Mouse (Mus musculus): Measurements from ENCODE around the gene Ccdc110.

DNA sequence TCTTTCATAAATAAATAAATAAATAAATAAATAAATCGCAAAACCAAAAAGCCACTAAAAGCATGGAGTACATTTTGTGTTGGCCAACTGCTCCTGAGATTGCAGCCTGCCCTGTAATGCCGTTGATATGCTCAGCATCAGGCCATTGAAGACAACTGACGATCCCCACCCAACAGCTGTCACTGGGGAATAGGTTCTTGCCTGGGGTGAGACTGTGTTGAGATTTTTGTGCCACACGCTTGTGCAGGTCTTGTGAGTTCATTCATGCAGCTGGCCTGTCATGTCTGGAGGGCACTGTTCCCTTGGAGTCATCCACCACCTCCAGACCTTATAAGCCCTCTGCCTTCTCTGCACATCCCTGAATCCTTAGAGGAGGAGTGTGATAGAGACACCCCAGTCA lies 11.9 kb downstream of the Ccdc110 start:
- no peak for TF ChIP-seq CTCF (IDR thresholded peaks at IDR 0.05; ENCODE audit: low read depth)
- no peak for TF ChIP-seq EP300 (optimal IDR thresholded peaks at IDR 0.05)
